Mouse (Mus musculus): ENCODE data around the gene Olfr30.
"Not testable (repeated sequence)": the region's sequence is repeated elsewhere in the genome, so short reads cannot be mapped to it uniquely, and the experiment has no call there.

Olfr30 gene

GRCm38 (mm10) chr11:58462170-58462569, at the start of gene Olfr30:
Gene Olfr30 (minus strand): TSS chr11:58462270.
- no peak for DNase-seq (ENCODE audit: low spot score in 2 of 2)

GRCm38 (mm10) chr11:58509058-58509457, 47.0 kb upstream of the Olfr30 start:
- DNase-seq (ENCODE audit: low spot score in 2 of 2) = not testable (repeated sequence)

DNA sequence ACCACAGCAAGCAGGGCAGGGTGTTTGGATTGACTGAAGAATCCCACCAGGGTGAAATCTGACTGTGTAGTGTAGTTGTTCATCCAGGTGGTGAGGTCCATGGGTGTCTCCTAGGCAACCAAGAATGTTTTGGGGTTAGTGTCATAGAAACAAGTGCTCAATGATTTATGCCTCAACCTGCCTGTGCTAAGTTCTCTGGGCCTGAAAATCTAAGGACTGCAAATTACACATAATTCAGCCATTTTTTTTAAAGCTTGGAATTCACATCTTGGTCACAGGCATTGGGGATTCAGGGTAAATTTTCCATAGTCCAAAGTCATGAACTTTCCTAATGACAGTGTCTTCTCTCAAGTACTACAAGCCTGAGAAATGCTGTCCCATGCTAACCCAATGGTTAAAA, 40.4 kb upstream of the Olfr30 start, which contains the start of gene Olfr331:
Gene Olfr331, minus strand, starts transcription at position 101 of the 400 bp plus-strand sequence.
- DNase-seq (ENCODE audit: low spot score in 2 of 2) = not testable (repeated sequence)

DNA sequence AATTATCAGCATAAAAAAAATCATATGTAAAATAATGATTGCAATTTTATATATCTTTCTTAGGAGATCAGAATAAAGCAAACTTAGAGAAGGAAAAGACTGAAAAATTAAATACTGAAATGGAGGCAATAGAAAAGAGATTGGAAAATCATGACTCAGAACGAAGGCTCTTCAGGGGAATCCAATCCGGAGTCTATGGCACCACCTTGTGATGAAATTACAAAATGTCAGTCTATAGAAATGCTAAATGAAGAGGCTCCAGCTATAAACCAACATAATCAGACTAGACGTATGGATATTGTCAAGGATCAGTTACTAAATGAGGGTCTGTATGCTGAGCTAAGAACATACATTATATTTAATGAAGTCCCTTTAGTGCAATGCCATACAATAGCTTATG, 37.2 kb upstream of the Olfr30 start:
- DNase-seq (ENCODE audit: low spot score in 2 of 2) = peak in 1 of 2 experiments; percentile 7

- no peak for DNase-seq (ENCODE audit: low spot score in 2 of 2)
Observed at GRCm38 (mm10) chr11:58498761-58499160, 36.7 kb upstream of the Olfr30 start.

DNA sequence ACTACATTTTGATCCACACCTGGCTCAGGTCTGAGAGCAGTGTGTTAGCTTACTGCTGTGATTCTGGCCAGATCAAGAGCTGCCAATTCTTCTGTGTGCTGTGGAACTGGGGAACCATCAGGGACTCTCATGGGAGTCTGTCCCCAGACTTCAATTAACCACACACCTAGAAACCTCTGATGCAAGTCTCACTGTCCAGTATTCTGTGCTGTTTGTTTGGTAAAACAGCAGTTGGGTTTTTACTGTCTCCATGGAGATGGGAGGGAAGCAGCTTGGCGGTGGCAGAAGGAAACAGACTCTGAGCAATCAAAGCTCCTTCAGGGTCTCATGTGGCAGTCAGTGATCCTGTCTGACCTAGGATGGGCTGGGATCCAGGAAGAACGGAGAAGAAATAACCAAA, 30.4 kb upstream of the Olfr30 start, which contains the start of gene Olfr332:
Gene Olfr332, minus strand, starts transcription at position 101 of the 400 bp plus-strand sequence.
- DNase-seq (ENCODE audit: low spot score in 2 of 2) = no peak

- DNase-seq (ENCODE audit: low spot score in 2 of 2) = no peak
Observed at GRCm38 (mm10) chr11:58453592-58453991, 8.5 kb downstream of the Olfr30 start.

GRCm38 (mm10) chr11:58452759-58453158, 9.3 kb downstream of the Olfr30 start, which contains the start of gene Lypd9:
Gene Lypd9 (minus strand): TSS chr11:58452923.
- DNase-seq (ENCODE audit: low spot score in 2 of 2) = no peak

- DNase-seq (ENCODE audit: low spot score in 2 of 2) = no peak
Observed at GRCm38 (mm10) chr11:58437866-58438265, 24.2 kb downstream of the Olfr30 start.

DNA sequence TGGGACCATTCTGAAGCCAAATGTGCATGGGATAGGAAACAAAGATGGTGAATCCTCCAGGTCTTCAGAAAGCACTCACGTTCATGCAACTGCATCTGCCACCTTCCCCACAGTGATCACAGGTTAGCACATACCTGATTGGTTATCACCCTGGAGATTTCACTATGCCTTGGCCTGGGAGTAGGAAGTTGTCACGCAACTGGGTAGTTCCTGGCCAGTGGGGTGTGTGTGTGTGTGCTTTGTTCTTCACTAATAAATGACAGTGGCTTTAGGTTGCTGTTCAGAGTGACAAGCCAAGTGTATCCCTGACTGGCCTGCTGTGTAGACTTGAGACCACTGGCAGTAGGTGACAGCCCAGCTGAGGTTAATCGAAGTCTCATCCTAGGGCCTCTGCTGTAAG, 29.8 kb downstream of the Olfr30 start, which contains the start of gene Gm12253:
Gene Gm12253, plus strand, starts transcription at position 301 of the 400 bp plus-strand sequence.
- no peak for DNase-seq (ENCODE audit: low spot score in 2 of 2)

- DNase-seq (ENCODE audit: low spot score in 2 of 2) = no peak
Observed at GRCm38 (mm10) chr11:58420815-58421214, 41.3 kb downstream of the Olfr30 start, which contains the start of gene 1810065E05Rik. Gene 1810065E05Rik (plus strand): TSS chr11:58421111.

- peak in 1 of 2 experiments; percentile 6 for DNase-seq (ENCODE audit: low spot score in 2 of 2)
Observed at GRCm38 (mm10) chr11:58418336-58418735, 43.7 kb downstream of the Olfr30 start.

DNA sequence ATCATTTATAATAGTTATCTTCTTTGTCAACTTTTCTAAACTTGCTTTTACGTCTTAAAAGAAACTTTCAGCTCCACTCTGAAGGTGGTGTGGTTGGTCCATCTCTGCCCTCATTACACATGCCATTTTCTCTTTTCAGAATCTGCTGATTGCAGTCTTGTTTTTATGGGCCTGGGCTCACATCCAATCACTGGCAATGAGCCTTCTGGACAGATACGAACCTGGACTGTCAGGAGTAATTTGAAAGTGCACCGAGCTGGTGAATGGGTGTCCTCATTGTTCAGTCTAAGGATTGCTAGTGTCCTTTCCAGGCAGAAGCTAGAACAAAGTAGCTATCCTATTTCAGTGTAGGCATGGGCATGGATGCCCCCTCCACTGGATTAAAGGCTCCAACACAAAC, 54.0 kb downstream of the Olfr30 start:
- no peak for DNase-seq (ENCODE audit: low spot score in 2 of 2)
